In genomic region chr7:89908899-89909621, GRCm38 (mm10) we compare ENCODE assay signal across 22 mouse cellular contexts. TPM values are rescaled to one million over a fixed set of nuclear protein-coding genes. Genes with fewer than 3 reads are reported as not detected.
A peak's percentile ranks its signal among the peaks of the same experiment; 100 is the strongest.
DNase-seq lines count a peak whose midpoint lies in the region; ATAC-seq and TF ChIP-seq lines count a peak whose summit lies in the region.
"Had no signal": no experiment of that assay in that cellular context is flagged by ENCODE, and none has a peak within 500 bp of the region (broad histone marks: within the 10 kb centered on the region; RNA-seq: fewer than 3 reads in every experiment).

No protein-coding gene starts in this region.

- no peak for TF ChIP-seq POLR2A in kidney, adult 2 months (IDR thresholded peaks at IDR 0.05; ENCODE audit: low read depth, low read length)

- WGBS in embryonic facial prominence, embryonic 11.5 days, result 69% methylated on average over 20 of the region's 20 CpGs
- 81% methylated on average over 20 of the region's 20 CpGs for WGBS in embryonic facial prominence, embryonic 10.5 days
- 49% methylated on average over 20 of the region's 20 CpGs for WGBS in kidney, postnatal 0 days
- WGBS in kidney, adult 2 months, result 57% methylated on average over 20 of the region's 20 CpGs
- 44% methylated on average over 20 of the region's 20 CpGs for WGBS in limb, embryonic 12.5 days
- 80% methylated on average over 20 of the region's 20 CpGs for WGBS in hindbrain, embryonic 10.5 days
- WGBS in hindbrain, postnatal 0 days, result 77% methylated on average over 20 of the region's 20 CpGs

- no peak for ATAC-seq in embryonic facial prominence, embryonic 11.5 days (replicated peaks; ENCODE audit: insufficient number of reproducible peaks, low FRiP score, low TSS enrichment, low read depth)
- ATAC-seq in kidney, postnatal 0 days (replicated peaks; ENCODE audit: low FRiP score, low read depth), result no peak
- ATAC-seq in limb, embryonic 12.5 days (ENCODE audit: insufficient number of reproducible peaks, insufficient read depth, low FRiP score, low TSS enrichment, low read depth), result 0 out of 2 replicates have a peak, but pooled peaks have one; percentile 26
- no peak for ATAC-seq in hindbrain, postnatal 0 days
- ATAC-seq: forebrain, postnatal 0 days; intestine, embryonic 15.5 days had no signal

- H3K4me2 ChIP-seq in embryonic facial prominence, embryonic 11.5 days (ENCODE audit: low read depth, low read length), result no peak overlapping the region; the same call in 1 of the 2 replicates
- no peak overlapping the region for H3K4me2 ChIP-seq in kidney, postnatal 0 days (ENCODE audit: low read length)
- H3K4me2 ChIP-seq in limb, embryonic 12.5 days, result peak overlapping the region; percentile 30
- H3K4me2 ChIP-seq in hindbrain, postnatal 0 days (ENCODE audit: low read depth, low read length), result no peak overlapping the region
- H3K4me2 ChIP-seq: forebrain, embryonic 13.5 days; hindbrain, embryonic 13.5 days; intestine, embryonic 15.5 days had no signal

- no peaks in the 10 kb centered on the region for H3K36me3 ChIP-seq in embryonic facial prominence, embryonic 11.5 days (replicated peaks; ENCODE audit: control insufficient read depth, insufficient read depth, low read depth, low read length)
- no peaks in the 10 kb centered on the region for H3K36me3 ChIP-seq in embryonic facial prominence, embryonic 10.5 days (replicated peaks)
- H3K36me3 ChIP-seq in kidney, postnatal 0 days (ENCODE audit: insufficient read depth, low read length), result no peaks in the 10 kb centered on the region
- no peaks in the 10 kb centered on the region for H3K36me3 ChIP-seq in kidney, adult 2 months (ENCODE audit: control insufficient read depth, insufficient read depth, low read length)
- no peaks in the 10 kb centered on the region for H3K36me3 ChIP-seq in limb, embryonic 12.5 days
- H3K36me3 ChIP-seq in hindbrain, embryonic 10.5 days, result no peaks in the 10 kb centered on the region
- H3K36me3 ChIP-seq in hindbrain, postnatal 0 days (ENCODE audit: insufficient read depth, low read length), result no peaks in the 10 kb centered on the region
- H3K36me3 ChIP-seq: G1E; hindbrain, embryonic 13.5 days; intestine, embryonic 15.5 days had no signal

- no peaks in the 10 kb centered on the region for H3K27me3 ChIP-seq in embryonic facial prominence, embryonic 11.5 days (ENCODE audit: control insufficient read depth, insufficient read depth, low read length)
- no peaks in the 10 kb centered on the region for H3K27me3 ChIP-seq in embryonic facial prominence, embryonic 10.5 days (replicated peaks; ENCODE audit: low read depth, poor library complexity, severe bottlenecking)
- no peaks in the 10 kb centered on the region for H3K27me3 ChIP-seq in kidney, postnatal 0 days (ENCODE audit: insufficient read depth, low read length)
- no peaks in the 10 kb centered on the region for H3K27me3 ChIP-seq in kidney, adult 2 months (replicated peaks; ENCODE audit: control insufficient read depth, insufficient read depth, low read length)
- H3K27me3 ChIP-seq in limb, embryonic 12.5 days, result no peaks in the 10 kb centered on the region; the same call in 1 of the 2 replicates
- no peaks in the 10 kb centered on the region for H3K27me3 ChIP-seq in hindbrain, embryonic 10.5 days (ENCODE audit: insufficient read depth, poor library complexity, severe bottlenecking)
- H3K27me3 ChIP-seq in hindbrain, postnatal 0 days (ENCODE audit: insufficient read depth, low read length), result no peaks in the 10 kb centered on the region
- H3K27me3 ChIP-seq: forebrain, embryonic 13.5 days; hindbrain, embryonic 13.5 days; intestine, embryonic 15.5 days had no signal

- DNase-seq in embryonic facial prominence, embryonic 11.5 days (ENCODE audit: low spot score), result peak; percentile 21
- DNase-seq in embryonic facial prominence, embryonic 10.5 days (ENCODE audit: low spot score), result no peak
- DNase-seq in kidney, postnatal 0 days (ENCODE audit: low spot score), result peak; percentile 19
- no peak for DNase-seq in kidney, adult 2 months
- DNase-seq in hindbrain, embryonic 10.5 days (ENCODE audit: low spot score), result no peak
- no peak for DNase-seq in hindbrain, postnatal 0 days (ENCODE audit: low spot score)
- DNase-seq: adrenal gland, adult 8-10 months; B cell, adult 2 months; cerebellum, adult 2 months; cerebellum, postnatal 10 days; forebrain, postnatal 0 days; gastrocnemius, postnatal 10 days; heart, postnatal 4 days had no signal

- no peak overlapping the region for H3K9ac ChIP-seq in embryonic facial prominence, embryonic 11.5 days (replicated peaks; ENCODE audit: low read length)
- no peak overlapping the region for H3K9ac ChIP-seq in kidney, postnatal 0 days (ENCODE audit: low read depth, low read length)
- no peak overlapping the region for H3K9ac ChIP-seq in limb, embryonic 12.5 days (replicated peaks)
- no peak overlapping the region for H3K9ac ChIP-seq in hindbrain, postnatal 0 days (replicated peaks; ENCODE audit: low read length)
- H3K9ac ChIP-seq: forebrain, embryonic 13.5 days; forebrain, postnatal 0 days; hindbrain, embryonic 13.5 days; intestine, embryonic 15.5 days had no signal

- no peaks in the 10 kb centered on the region for H3K4me1 ChIP-seq in embryonic facial prominence, embryonic 11.5 days (ENCODE audit: control insufficient read depth, insufficient read depth, low read length)
- peaks cover 12% of the 10 kb centered on the region for H3K4me1 ChIP-seq in embryonic facial prominence, embryonic 10.5 days
- H3K4me1 ChIP-seq in kidney, postnatal 0 days (replicated peaks; ENCODE audit: insufficient read depth, low read length), result no peaks in the 10 kb centered on the region
- peaks cover 6% of the 10 kb centered on the region; the same call in 1 of the 2 replicates for H3K4me1 ChIP-seq in kidney, adult 2 months (ENCODE audit: control insufficient read depth, insufficient read depth, low read length)
- peaks cover 13% of the 10 kb centered on the region for H3K4me1 ChIP-seq in limb, embryonic 12.5 days (replicated peaks)
- H3K4me1 ChIP-seq in hindbrain, embryonic 10.5 days (replicated peaks), result peaks cover under 1% of the 10 kb centered on the region; the same call in 1 of the 2 replicates
- no peaks in the 10 kb centered on the region for H3K4me1 ChIP-seq in hindbrain, postnatal 0 days (ENCODE audit: insufficient read depth, low read length)
- H3K4me1 ChIP-seq: forebrain, embryonic 13.5 days; hindbrain, embryonic 13.5 days; intestine, embryonic 15.5 days had no signal

- no peak for TF ChIP-seq CTCF in kidney, postnatal 0 days (IDR thresholded peaks at IDR 0.05; ENCODE audit: low read depth)
- no peak for TF ChIP-seq CTCF in kidney, adult 2 months (conservative IDR thresholded peaks at IDR 0.05; ENCODE audit: insufficient read depth, insufficient read length, low read depth, low read length)
- TF ChIP-seq CTCF in hindbrain, postnatal 0 days (IDR thresholded peaks at IDR 0.05; ENCODE audit: low read depth), result no peak

- no peak overlapping the region for H3K27ac ChIP-seq in embryonic facial prominence, embryonic 11.5 days (replicated peaks; ENCODE audit: low read depth, low read length)
- H3K27ac ChIP-seq in embryonic facial prominence, embryonic 10.5 days (replicated peaks), result no peak overlapping the region
- no peak overlapping the region for H3K27ac ChIP-seq in kidney, postnatal 0 days
- no peak overlapping the region for H3K27ac ChIP-seq in kidney, adult 2 months (ENCODE audit: insufficient read depth, low read depth, low read length)
- H3K27ac ChIP-seq in limb, embryonic 12.5 days, result 0 out of 2 replicates have a peak overlapping the region, but pooled peaks have one; percentile 50
- no peak overlapping the region for H3K27ac ChIP-seq in hindbrain, embryonic 10.5 days
- H3K27ac ChIP-seq in hindbrain, postnatal 0 days, result no peak overlapping the region
- H3K27ac ChIP-seq: forebrain, embryonic 13.5 days; hindbrain, embryonic 13.5 days; intestine, embryonic 15.5 days had no signal

- H3K4me3 ChIP-seq in embryonic facial prominence, embryonic 11.5 days (ENCODE audit: low read depth, low read length), result no peak overlapping the region
- no peak overlapping the region for H3K4me3 ChIP-seq in embryonic facial prominence, embryonic 10.5 days
- no peak overlapping the region for H3K4me3 ChIP-seq in kidney, postnatal 0 days (replicated peaks; ENCODE audit: low read depth, low read length)
- H3K4me3 ChIP-seq in kidney, adult 2 months (ENCODE audit: insufficient read depth, low read depth, low read length), result no peak overlapping the region
- H3K4me3 ChIP-seq in limb, embryonic 12.5 days (replicated peaks), result no peak overlapping the region
- no peak overlapping the region for H3K4me3 ChIP-seq in hindbrain, embryonic 10.5 days
- no peak overlapping the region for H3K4me3 ChIP-seq in hindbrain, postnatal 0 days (ENCODE audit: low read length)
- H3K4me3 ChIP-seq: forebrain, embryonic 13.5 days; hindbrain, embryonic 13.5 days; intestine, embryonic 15.5 days had no signal

- no peaks in the 10 kb centered on the region for H3K9me3 ChIP-seq in embryonic facial prominence, embryonic 11.5 days (replicated peaks; ENCODE audit: control insufficient read depth, low read length)
- no peaks in the 10 kb centered on the region for H3K9me3 ChIP-seq in embryonic facial prominence, embryonic 10.5 days
- H3K9me3 ChIP-seq in kidney, postnatal 0 days (replicated peaks; ENCODE audit: low read length), result no peaks in the 10 kb centered on the region
- H3K9me3 ChIP-seq in limb, embryonic 12.5 days, result no peaks in the 10 kb centered on the region
- H3K9me3 ChIP-seq in hindbrain, embryonic 10.5 days, result no peaks in the 10 kb centered on the region
- H3K9me3 ChIP-seq in hindbrain, postnatal 0 days (ENCODE audit: low read length), result no peaks in the 10 kb centered on the region
- H3K9me3 ChIP-seq: forebrain, embryonic 13.5 days; G1E; hindbrain, embryonic 13.5 days; intestine, embryonic 15.5 days had no signal

RNA-seq across cellular contexts. Expression of gene Ccdc81, which starts 5.6 kb away (rescaled TPM):
- polyA plus RNA-seq in embryonic facial prominence, embryonic 11.5 days (2014; fragmentation: Nextera tagmentation; extraction: Ambion mirVana), result 0.46 and 0.55 TPM in 2 replicates
- 0.10 and 0.31 TPM in 2 replicates for polyA plus RNA-seq in embryonic facial prominence, embryonic 10.5 days (2016; fragmentation: Nextera tagmentation; extraction: Ambion mirVana)
- 0.09 and 0.21 TPM in 2 replicates for polyA plus RNA-seq in kidney, postnatal 0 days (2015; fragmentation: Nextera tagmentation; extraction: Ambion mirVana)
- polyA plus RNA-seq in kidney, adult 2 months (2012; rRNA removed), result not detected in 2 replicates
- 0.08 and 0.21 TPM in 2 replicates for polyA plus RNA-seq in limb, embryonic 12.5 days (2016; fragmentation: Nextera tagmentation; extraction: Ambion mirVana)
- 0.16 and 0.31 TPM in 2 replicates for polyA plus RNA-seq in hindbrain, embryonic 10.5 days (2016; fragmentation: Nextera tagmentation; extraction: Ambion mirVana)
- total RNA-seq in hindbrain, postnatal 0 days (2014; rRNA removed), result 0.42 and 1.1 TPM in 2 replicates
- polyA plus RNA-seq in hindbrain, postnatal 0 days (2015; fragmentation: Nextera tagmentation; extraction: Ambion mirVana), result 0.71 and 0.76 TPM in 2 replicates
- total RNA-seq: common myeloid progenitor, adult 5-6 weeks; G1E; heart, postnatal 10 days; heart, postnatal 4 days had no signal
- polyA plus RNA-seq: CD4-positive, CD25-positive, alpha-beta regulatory T cell, adult 4 months; G1E; heart, embryonic 14.5 days; intestine, embryonic 15.5 days had no signal

RNA-seq across cellular contexts. Expression of gene Hikeshi, which starts 31.9 kb away (rescaled TPM):
- polyA plus RNA-seq in embryonic facial prominence, embryonic 11.5 days (2014; fragmentation: Nextera tagmentation; extraction: Ambion mirVana), result 166 and 184 TPM in 2 replicates
- polyA plus RNA-seq in embryonic facial prominence, embryonic 10.5 days (2016; fragmentation: Nextera tagmentation; extraction: Ambion mirVana), result 149 and 159 TPM in 2 replicates
- polyA plus RNA-seq in kidney, postnatal 0 days (2015; fragmentation: Nextera tagmentation; extraction: Ambion mirVana), result 138 and 145 TPM in 2 replicates
- 69.4 and 84.3 TPM in 2 replicates for polyA plus RNA-seq in kidney, adult 2 months (2012; rRNA removed)
- polyA plus RNA-seq in limb, embryonic 12.5 days (2016; fragmentation: Nextera tagmentation; extraction: Ambion mirVana), result 124 and 129 TPM in 2 replicates
- polyA plus RNA-seq in hindbrain, embryonic 10.5 days (2016; fragmentation: Nextera tagmentation; extraction: Ambion mirVana), result 166 and 168 TPM in 2 replicates
- total RNA-seq in hindbrain, postnatal 0 days (2014; rRNA removed), result 53.0 and 64.4 TPM in 2 replicates
- polyA plus RNA-seq in hindbrain, postnatal 0 days (2015; fragmentation: Nextera tagmentation; extraction: Ambion mirVana), result 139 and 144 TPM in 2 replicates

Comparison
In these comparisons a context has a peak if more than half of its experiments do, and no peak if none do; other contexts are left out.
1. DNase-seq: peak in embryonic facial prominence, embryonic 11.5 days (single experiment) and kidney, postnatal 0 days (single experiment); none in embryonic facial prominence, embryonic 10.5 days (single experiment), kidney, adult 2 months (single experiment), hindbrain, embryonic 10.5 days (single experiment) and hindbrain, postnatal 0 days (single experiment).